Mouse (Mus musculus): Measurements from ENCODE around the gene Vmn1r126.
"Not testable (repeated sequence)": the region's sequence is repeated elsewhere in the genome, so short reads cannot be mapped to it uniquely, and the experiment has no call there.

Vmn1r126 gene

DNA sequence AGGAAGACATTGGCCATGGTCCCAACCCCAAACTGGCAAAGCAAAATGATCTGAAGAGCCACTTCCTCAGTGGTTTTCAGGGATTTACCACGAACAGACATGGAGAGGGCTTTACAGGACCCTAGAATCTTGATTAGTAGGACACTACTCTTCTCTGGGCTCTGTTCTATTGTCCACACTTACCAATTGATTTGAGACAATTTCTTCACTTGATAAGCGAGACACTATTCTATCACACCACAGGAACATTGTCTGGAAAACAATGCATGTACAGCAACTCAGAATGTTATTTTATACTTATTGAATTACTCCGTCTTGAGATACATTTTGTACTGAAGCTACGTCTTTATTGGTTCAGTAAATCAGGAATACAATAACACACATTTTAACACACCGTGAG lies at the start of gene Vmn1r126:
TSS of gene Vmn1r126 (minus strand) at position 101 of the 400 bp plus-strand sequence.
- DNase-seq = not testable (repeated sequence)

DNA sequence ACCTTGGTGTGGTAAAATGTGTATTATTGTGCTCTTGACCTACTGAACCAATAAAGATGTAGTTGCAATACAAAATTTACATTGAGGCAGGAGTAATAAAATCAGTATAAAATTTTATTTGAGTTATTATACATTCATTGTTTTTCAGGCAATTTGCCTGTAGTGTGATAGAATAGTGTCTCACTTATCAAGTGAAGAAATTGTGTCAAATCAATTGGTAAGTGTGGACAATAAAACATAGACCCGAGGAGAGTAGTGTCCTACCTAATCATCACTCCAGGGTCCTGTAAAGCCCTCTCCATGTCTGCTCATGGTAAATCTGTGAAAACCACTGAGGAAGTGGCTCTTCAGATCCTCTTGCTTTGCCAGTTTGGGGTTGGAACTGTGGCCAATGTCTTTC lies 47.8 kb upstream of the Vmn1r126 start, which contains the start of gene Vmn1r128:
TSS of gene Vmn1r128 (plus strand) at position 301 of the 400 bp plus-strand sequence.
- not testable (repeated sequence) for DNase-seq

DNA sequence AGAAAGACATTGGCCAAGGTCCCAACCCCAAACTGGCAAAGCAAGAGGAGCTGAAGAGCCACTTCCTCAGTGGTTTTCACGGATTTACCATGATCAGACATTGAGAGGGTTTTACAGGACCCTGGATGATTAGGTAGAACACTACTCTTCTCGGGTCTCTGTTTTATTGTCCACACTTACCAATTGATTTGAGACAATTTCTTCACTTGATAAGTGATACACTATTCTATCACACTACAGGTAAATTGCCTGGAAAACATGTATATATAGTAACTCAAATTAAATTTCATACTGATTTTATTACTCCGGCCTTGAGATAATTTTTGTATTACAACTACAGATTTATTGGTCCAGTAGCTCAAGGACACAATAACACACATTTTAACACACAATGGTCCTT lies 18.5 kb upstream of the Vmn1r126 start, which contains the start of gene Vmn1r127:
TSS of gene Vmn1r127 (minus strand) at position 101 of the 400 bp plus-strand sequence.
- DNase-seq = not testable (repeated sequence)

DNA sequence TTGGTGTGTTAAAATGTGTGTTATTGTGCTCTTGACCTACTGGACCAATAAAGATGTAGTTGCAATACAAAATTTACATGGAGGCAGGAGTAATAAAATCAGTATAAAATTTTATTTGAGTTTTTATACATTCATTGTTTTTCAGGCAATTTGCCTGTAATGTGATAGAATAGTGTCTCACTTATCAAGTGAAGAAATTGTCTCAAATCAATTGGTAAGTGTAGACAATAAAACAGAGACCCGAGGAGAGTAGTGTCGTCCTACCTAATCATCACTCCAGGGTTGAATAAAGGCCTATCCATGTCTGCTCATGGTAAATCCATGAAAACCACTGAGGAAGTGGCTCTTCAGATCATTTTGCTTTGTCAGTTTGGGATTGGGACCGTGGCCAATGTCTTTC lies 29.4 kb downstream of the Vmn1r126 start, which contains the start of gene Vmn1r125:
TSS of gene Vmn1r125 (plus strand) at position 301 of the 400 bp plus-strand sequence.
- not testable (repeated sequence) for DNase-seq

DNA sequence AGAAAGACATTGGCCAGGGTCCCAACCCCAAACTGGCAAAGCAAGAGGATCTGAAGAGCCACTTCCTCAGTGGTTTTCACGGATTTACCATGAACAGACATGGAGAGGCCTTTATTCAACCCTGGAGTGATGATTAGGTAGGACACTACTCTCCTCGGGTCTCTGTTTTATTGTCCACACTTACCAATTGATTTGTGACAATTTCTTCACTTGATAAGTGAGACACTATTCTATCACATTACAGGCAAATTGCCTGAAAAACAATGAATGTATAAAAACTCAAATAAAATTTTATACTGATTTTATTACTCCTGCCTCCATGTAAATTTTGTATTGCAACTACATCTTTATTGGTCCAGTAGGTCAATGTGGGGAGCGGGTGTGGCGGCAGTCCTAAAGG lies 40.8 kb downstream of the Vmn1r126 start, which contains the start of gene Vmn1r124:
TSS of gene Vmn1r124 (minus strand) at position 101 of the 400 bp plus-strand sequence.
- DNase-seq = not testable (repeated sequence)

Data from B cell, adult 2 months (primary cell).